Mouse (Mus musculus): ENCODE results near the gene Rbbp6.

Rbbp6 gene

GRCm38 (mm10) chr7:122965386-122965785 lies at the start of gene Rbbp6:
Rbbp6 (plus strand) TSS chr7:122965686.
- DNase-seq: no peak

DNA sequence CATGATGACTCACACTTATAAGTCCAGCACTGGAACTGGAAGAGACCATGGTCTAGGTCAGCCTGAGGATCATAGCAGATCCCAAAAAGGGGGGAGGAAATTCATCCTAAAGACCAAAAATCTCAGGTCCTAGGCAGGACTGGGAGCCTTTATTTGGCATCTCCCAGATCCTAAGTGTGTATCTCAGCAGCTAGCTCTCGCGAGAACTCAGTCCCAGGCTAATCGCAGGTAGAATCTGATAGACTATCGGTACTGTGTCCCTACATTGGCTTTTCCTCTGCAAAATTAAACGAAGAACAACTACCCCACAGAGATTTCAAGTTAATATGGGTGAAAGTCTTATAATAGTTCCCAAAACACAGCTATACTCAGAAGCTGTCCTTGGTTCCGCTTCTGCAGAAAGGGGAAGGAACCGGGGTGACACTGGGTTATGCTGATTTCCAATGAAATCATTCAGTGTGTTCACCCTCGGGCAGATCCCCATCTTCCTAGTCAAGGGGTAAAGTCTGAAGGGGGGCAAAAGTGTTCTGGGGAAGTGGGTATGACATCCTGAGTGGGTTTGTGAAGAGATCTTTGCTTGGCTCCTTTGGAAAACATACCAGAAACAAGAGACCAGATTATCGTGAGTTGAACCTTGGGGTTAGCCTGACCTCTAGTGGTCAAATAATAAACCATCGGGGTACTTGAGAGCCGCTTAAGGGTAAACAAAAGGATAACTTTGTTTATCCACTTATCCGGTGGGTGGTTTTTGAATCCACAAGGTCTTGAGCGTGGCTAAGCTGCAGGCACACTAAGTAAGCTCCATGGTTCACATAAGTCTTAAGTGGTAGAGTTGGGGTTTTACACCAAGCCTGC lies 45.5 kb upstream of the Rbbp6 start:
- DNase-seq: no peak

GRCm38 (mm10) chr7:122921537-122921936 lies 43.9 kb upstream of the Rbbp6 start:
- DNase-seq: no peak

DNA sequence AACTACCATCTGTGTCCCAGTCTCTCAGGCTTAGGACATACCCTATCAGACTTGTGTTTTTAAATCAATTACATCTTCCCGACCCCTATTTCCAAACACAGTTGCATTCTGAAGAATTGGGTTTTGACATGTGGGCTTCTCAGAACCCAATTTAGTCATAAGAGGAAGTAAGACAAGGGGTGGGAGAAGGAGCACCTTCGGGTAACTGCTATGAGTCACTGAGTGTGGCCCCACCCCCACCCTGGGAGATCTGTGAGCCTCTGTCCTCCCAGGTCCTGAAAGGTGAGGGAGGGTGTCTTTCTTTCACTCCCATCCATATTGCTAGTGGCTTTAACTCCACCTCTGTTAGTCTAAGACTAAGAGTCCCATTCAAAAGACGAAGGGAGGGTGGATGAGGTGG lies 41.2 kb upstream of the Rbbp6 start:
- no peak for DNase-seq

GRCm38 (mm10) chr7:122930494-122930893 lies 35.0 kb upstream of the Rbbp6 start:
- no peak for DNase-seq

GRCm38 (mm10) chr7:122932171-122932570 lies 33.3 kb upstream of the Rbbp6 start:
- no peak for DNase-seq

DNA sequence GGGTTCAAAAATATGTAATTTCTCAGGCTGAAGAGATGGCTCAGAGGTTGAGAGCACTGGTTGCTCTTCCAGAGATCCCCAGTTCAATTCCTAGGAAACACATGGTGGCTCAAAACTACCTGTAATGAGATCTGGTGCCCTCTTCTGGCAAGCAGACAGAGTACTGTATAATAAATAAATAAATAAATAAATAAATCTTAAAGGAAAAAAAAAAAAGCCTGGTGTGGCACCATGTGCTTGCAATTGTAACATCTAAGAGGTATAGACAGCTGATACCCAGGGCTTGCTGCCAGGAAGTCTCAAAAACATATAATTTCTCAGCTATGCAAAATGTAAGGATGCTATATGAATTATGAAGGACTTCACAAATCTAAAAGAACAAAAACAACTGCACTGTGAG lies 28.9 kb upstream of the Rbbp6 start:
- DNase-seq: no peak

- no peak for DNase-seq
Observed at GRCm38 (mm10) chr7:122938197-122938596, 27.3 kb upstream of the Rbbp6 start.

GRCm38 (mm10) chr7:122939181-122939580 lies 26.3 kb upstream of the Rbbp6 start:
- no peak for DNase-seq

GRCm38 (mm10) chr7:122940371-122941075 lies 25.0 kb upstream of the Rbbp6 start:
- no peak for DNase-seq

DNA sequence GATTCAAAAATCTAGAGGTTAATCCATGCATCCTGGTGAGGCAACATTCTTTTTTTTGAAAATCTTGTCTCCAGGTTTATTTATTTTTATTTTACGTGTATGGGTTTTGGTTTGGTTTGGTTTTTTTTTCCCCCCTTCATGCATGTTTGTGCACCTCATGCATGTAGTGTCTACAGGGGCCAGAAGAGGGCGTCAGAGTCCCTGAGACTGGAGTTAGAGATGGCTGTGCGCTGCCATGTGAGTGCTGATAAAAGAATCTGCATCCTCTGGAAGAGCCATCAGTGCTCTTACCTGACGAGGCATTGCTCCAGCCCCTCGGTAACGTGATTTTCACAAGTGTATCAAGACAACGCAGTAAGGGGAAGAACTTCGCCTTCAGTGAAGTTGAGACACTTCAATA lies 23.4 kb upstream of the Rbbp6 start:
- DNase-seq: no peak

DNA sequence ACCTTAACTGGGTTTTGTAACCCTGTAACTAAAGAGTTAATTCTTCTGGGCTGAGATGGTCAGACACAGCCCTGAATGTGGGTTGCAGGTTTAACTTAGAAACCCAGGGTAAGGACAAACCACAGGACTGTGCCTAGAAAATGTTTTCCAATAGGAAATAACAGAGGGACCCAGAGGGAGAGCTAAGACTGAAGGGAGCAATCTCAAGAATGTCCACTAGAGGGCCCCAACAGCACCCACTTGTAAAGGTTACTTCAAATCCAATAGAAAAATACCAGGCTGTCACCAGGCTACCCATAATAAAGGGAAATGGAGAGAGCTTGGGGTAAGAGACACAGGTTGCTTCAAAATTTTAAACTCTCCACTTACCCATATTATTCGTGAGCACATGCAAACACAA lies 20.3 kb upstream of the Rbbp6 start:
- peak; percentile 84 for DNase-seq

DNA sequence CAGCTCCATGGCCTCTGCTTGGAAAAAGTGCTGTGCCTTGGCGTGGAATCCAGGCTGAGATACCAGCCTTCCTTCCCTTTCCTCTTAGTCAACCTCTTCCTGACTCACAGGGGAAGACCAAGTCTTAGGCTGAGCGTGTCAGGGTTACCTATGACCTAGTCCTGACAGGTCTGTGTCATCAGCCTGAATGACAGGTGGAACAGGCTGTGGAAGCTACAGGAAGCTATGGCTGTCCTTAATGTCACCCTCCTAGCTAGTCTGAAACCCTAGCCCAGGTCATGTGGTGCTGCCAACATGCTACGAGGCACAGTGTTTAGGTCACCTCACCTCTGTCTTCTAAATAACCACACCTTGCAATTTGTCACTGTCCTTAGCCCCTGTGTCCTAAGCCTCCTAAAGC lies 16.2 kb upstream of the Rbbp6 start:
- no peak for DNase-seq

GRCm38 (mm10) chr7:122951464-122951863 lies 14.0 kb upstream of the Rbbp6 start:
- DNase-seq: no peak

GRCm38 (mm10) chr7:122952066-122952465 lies 13.4 kb upstream of the Rbbp6 start:
- DNase-seq: no peak

GRCm38 (mm10) chr7:122954451-122955225 lies 10.8 kb upstream of the Rbbp6 start:
- DNase-seq: no peak

GRCm38 (mm10) chr7:122955226-122955955 lies 10.1 kb upstream of the Rbbp6 start:
- no peak for DNase-seq

GRCm38 (mm10) chr7:122968751-122969150 lies 3.3 kb downstream of the Rbbp6 start:
- no peak for DNase-seq

DNA sequence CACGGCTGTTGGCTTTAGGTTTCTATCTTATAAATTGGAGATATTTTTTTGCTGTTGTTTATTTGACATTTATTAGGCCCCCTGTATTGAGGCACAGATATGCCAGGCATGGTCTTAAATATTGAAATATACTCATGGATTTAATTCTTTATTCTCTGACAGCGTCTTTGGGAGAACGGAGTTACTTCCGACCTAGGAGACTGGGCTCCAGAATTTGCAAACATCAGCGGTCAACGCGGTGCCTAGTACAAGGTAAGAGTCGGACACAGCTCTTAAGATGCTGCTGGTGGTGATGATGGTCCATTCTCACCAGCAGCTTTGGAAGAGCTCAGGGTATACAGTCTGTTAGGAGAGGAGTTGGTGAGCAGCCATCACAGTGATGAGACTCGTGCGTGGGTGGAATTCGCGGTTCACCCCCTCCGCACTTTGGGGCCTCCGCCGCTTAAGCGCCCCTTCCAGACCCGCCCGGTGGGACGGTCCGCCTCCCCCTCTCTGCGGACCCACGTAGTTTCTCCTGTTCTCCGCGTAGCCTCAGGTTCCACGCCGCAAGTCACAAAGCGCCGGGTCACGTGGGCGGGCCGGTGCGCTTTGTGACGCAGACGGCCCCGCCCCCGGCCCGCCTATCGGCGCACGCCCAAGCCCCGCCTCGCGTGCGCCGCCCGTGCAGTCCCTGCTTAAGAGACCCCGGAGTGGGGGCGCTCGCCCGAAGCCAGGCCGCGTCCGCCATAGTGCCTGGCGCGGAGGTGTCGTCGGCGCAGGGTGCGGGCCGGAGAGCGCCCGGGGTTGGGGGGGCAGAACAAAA lies 3.9 kb downstream of the Rbbp6 start:
- peak; percentile 97 for DNase-seq

GRCm38 (mm10) chr7:122970119-122970781 lies 4.8 kb downstream of the Rbbp6 start:
- DNase-seq: peak; percentile 46

- no peak for DNase-seq
Observed at GRCm38 (mm10) chr7:122970864-122971420, 5.5 kb downstream of the Rbbp6 start.

Measured in right cerebral cortex, postnatal 14 days (tissue).